Mouse (Mus musculus): ENCODE measurements around the gene Alg6. TPM values are rescaled to one million over a fixed set of nuclear protein-coding genes. Genes with fewer than 3 reads are reported as not detected.

Alg6 gene
- polyA plus RNA-seq, 1 experiment from 2014 or later, result 13.8 TPM

Other genes starting within 250 kb of the Alg6 start
- gene Foxd3, start 59.4 kb upstream of the Alg6 start, polyA plus RNA-seq (2015; fragmentation: Nextera tagmentation; extraction: Ambion mirVana), result 1.4 and 1.5 TPM in 2 replicates
- gene Efcab7, start 113.5 kb downstream of the Alg6 start, polyA plus RNA-seq (2015; fragmentation: Nextera tagmentation; extraction: Ambion mirVana), result 11.8 and 13.4 TPM in 2 replicates
- gene Pgm1, start 213.8 kb downstream of the Alg6 start, polyA plus RNA-seq (2015; fragmentation: Nextera tagmentation; extraction: Ambion mirVana), result 108 and 119 TPM in 2 replicates
- gene Itgb3bp, start 214.1 kb downstream of the Alg6 start, polyA plus RNA-seq (2015; fragmentation: Nextera tagmentation; extraction: Ambion mirVana), result 12.1 and 14.0 TPM in 2 replicates